Mouse (Mus musculus): Measurements from ENCODE around the gene Polr2a. TPM values are rescaled to one million over a fixed set of nuclear protein-coding genes. Genes with fewer than 3 reads are reported as not detected.
A peak's percentile ranks its signal among the peaks of the same experiment; 100 is the strongest.

Gene Polr2a
- polyA plus RNA-seq, 1 experiment from 2014 or later: 14.8 TPM

DNA sequence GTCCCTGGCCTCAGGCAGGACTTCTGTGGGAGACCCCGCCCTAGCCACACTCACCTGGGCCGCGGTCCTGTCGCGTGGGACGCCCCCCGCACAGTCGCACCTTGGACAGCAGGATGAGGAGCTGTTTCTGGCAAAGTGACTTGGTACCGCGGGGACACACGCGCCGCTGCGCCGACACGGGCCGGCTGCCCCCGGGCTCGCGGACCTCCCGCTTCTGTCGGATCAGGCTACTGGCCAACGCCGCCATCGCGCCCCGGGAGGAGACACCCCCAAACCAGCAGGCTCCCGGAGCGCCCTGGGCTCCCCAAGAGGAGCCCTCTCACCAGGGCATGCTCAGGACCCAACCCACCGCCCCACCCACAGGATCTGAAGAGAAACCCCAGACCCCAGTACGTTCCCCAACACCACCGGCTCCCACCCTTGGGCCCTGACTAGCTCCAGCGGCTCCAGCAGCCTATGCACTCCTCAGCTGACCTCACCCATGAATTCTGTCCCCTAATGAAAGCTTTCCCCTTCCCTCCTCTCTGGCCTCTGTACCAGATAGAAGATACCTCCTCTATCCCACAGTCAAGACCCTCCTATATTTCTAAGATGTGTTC, 43.0 kb upstream of the Polr2a start, which contains the start of gene Fgf11:
TSS of gene Fgf11 (minus strand) at position 479 of the 599 bp plus-strand sequence.
- WGBS: 2% methylated on average over 32 of the region's 33 CpGs
- peak within 1 kb of the TSS; percentile 89 for H3K27ac ChIP-seq (ENCODE audit: low read length)
- H3K36me3 ChIP-seq (ENCODE audit: control insufficient read depth, insufficient read depth, low read length): no peaks in the 10 kb centered on the region
- peak within 1 kb of the TSS; percentile 98 for H3K4me2 ChIP-seq (ENCODE audit: low read depth, low read length)
- H3K4me3 ChIP-seq (ENCODE audit: low read length): peak within 1 kb of the TSS; percentile 64
- no peaks in the 10 kb centered on the region for H3K9me3 ChIP-seq (ENCODE audit: control insufficient read depth, low read length)
- ATAC-seq: no peak
- H3K27me3 ChIP-seq (replicated peaks; ENCODE audit: control insufficient read depth, insufficient read depth, low read length): 0 out of 2 replicates have a peak, but pooled peaks cover 5% of the 10 kb centered on the region
- peaks cover 54% of the 10 kb centered on the region for H3K4me1 ChIP-seq (ENCODE audit: control insufficient read depth, insufficient read depth, low read length)
- H3K9ac ChIP-seq (ENCODE audit: low read depth, low read length): peak within 1 kb of the TSS; percentile 82

DNA sequence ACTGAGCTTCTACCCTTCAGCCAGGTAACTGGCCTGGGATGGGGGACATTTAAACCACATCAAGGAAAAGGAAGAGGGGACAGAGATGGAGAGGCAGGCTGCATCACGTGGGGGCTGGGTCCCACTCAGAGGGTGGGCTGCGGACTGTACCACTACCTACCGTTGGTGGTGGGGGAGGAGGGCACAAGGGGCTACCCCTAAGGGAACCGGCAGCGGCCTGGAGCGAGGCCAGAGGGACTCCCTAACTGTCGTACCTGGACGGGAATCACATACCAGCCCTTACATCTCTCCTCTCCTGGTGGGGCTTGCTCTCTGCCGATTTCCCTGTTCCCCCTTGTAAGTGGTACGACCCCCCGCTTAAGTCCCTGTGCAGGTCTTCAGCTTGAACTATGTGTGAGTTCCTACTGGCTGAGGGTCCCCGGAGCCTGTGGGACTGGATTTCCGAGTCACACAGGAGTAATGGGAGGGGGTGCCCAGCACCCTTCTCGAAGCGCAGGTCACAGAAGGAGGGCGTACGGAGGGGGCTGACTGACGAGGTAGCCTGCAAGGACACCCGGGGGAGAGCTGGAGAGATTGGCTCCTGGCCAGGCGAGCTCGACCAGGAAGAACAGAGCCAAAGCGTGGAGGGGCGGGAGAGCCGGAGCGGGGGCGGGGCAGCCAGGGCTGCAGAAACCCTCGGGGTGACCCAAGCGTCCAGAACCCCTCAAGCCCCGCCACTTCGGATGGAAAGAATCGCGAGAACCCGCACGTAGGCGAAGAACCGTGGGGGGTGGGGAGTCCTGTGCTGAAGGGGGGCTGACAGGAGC, 42.2 kb upstream of the Polr2a start:
- H3K9me3 ChIP-seq (ENCODE audit: control insufficient read depth, low read length): no peaks in the 10 kb centered on the region
- peaks cover 54% of the 10 kb centered on the region for H3K4me1 ChIP-seq (ENCODE audit: control insufficient read depth, insufficient read depth, low read length)
- H3K4me3 ChIP-seq (ENCODE audit: low read length): peak overlapping the region; percentile 64
- ATAC-seq: peak; percentile 6; the same call in 1 of the 2 replicates
- no peaks in the 10 kb centered on the region for H3K36me3 ChIP-seq (ENCODE audit: control insufficient read depth, insufficient read depth, low read length)
- H3K9ac ChIP-seq (ENCODE audit: low read depth, low read length): peak overlapping the region; percentile 73
- H3K27me3 ChIP-seq (replicated peaks; ENCODE audit: control insufficient read depth, insufficient read depth, low read length): 0 out of 2 replicates have a peak, but pooled peaks cover 5% of the 10 kb centered on the region
- peak overlapping the region; percentile 63 for H3K27ac ChIP-seq (ENCODE audit: low read length)
- peak overlapping the region; percentile 98 for H3K4me2 ChIP-seq (ENCODE audit: low read depth, low read length)
- WGBS: 2% methylated on average over 36 of the region's 36 CpGs

DNA sequence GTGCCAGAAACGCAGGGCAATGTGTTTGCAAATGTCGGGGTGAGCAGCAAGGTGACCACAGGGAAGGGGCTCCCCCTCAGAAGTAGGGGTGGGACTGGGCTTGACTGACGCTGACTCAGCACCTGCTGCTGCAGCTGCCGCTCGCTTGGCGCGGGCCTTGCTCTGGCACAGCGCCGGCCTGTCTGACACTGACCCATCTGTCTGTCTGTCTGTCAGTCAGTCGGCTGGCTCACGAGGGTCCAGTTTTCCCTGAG, 41.6 kb upstream of the Polr2a start:
- H3K4me3 ChIP-seq (ENCODE audit: low read length): peak overlapping the region; percentile 64; the same call in 1 of the 2 replicates
- H3K27me3 ChIP-seq (replicated peaks; ENCODE audit: control insufficient read depth, insufficient read depth, low read length): 0 out of 2 replicates have a peak, but pooled peaks cover 5% of the 10 kb centered on the region
- H3K9ac ChIP-seq (ENCODE audit: low read depth, low read length): peak overlapping the region; percentile 73; the same call in 1 of the 2 replicates
- H3K36me3 ChIP-seq (ENCODE audit: control insufficient read depth, insufficient read depth, low read length): no peaks in the 10 kb centered on the region
- 5% methylated on average over 11 of the region's 11 CpGs for WGBS
- H3K4me2 ChIP-seq (ENCODE audit: low read depth, low read length): peak overlapping the region; percentile 98
- H3K27ac ChIP-seq (ENCODE audit: low read length): no peak overlapping the region
- peaks cover 54% of the 10 kb centered on the region for H3K4me1 ChIP-seq (ENCODE audit: control insufficient read depth, insufficient read depth, low read length)
- no peaks in the 10 kb centered on the region for H3K9me3 ChIP-seq (ENCODE audit: control insufficient read depth, low read length)
- no peak for ATAC-seq

DNA sequence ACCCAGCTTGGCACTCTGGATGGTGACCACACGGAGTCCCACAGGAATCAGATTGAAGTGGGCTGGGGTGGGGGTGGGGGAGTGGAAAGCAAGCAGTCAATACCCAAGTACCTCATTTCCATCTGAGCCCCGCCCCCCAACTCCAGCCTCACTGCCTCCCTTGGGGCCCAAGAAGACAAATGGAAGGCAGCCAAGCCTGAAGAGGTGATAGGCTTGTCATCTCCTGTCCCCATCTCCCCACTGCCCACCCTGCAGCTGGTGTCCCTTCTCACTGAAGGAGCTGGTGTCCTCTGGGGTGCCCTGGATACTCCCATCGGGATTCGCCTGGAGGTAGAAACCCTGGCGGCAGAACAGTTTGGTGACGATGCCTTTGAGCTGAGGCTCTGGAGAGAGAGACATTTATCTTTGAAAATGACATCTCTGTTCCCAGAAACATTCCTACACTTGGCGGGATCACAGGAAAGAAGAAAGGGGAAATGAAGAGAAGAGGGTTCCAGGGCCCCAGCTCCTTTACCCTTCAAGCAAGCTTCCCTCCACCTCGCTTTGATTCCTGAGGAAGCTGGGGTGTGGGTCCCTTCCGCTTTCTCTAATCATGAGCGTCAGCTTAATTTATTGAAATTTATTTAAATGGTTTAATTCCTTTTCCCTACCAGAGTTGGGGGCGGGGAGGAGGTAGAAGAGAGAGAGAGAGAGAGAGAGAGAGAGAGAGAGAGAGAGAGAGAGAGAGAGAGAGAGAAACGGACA, 41.1 kb upstream of the Polr2a start:
- Histone ChIP-seq H3K9me3 (ENCODE audit: control insufficient read depth, low read length) (no peaks in the 10 kb centered on the region), H3K27me3 (replicated peaks; ENCODE audit: control insufficient read depth, insufficient read depth, low read length) (0 out of 2 replicates have a peak, but pooled peaks cover 5% of the 10 kb centered on the region), H3K27ac (ENCODE audit: low read length) (no peak overlapping the region), H3K4me1 (ENCODE audit: control insufficient read depth, insufficient read depth, low read length) (peaks cover 53% of the 10 kb centered on the region), H3K4me2 (ENCODE audit: low read depth, low read length) (peak overlapping the region; percentile 98), H3K36me3 (ENCODE audit: control insufficient read depth, insufficient read depth, low read length) (no peaks in the 10 kb centered on the region), H3K9ac (ENCODE audit: low read depth, low read length) (0 out of 2 replicates have a peak overlapping the region, but pooled peaks have one; percentile 73), H3K4me3 (ENCODE audit: low read length) (no peak overlapping the region)
- 43% methylated on average over 12 of the region's 12 CpGs for WGBS
- ATAC-seq: no peak

DNA sequence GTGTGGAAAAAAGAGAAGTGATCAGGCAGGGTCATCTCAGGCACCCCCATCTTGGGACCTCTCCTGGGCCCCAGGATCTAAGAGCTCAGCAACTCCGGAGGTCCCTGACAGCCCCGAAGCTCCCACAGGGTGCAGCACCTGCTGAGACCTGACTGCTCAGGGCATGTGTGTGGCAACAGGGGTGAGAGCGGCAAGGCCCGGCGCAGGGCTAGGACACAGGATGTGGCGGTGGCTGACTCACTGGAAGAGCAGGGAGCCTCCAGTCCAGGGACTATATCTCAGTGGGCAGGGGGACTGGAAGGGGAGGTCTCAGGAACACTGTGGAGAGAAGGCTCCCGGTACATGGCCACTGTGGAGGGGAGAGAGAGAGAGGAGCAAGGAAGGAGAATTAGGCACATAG, 39.5 kb upstream of the Polr2a start:
- Histone ChIP-seq H3K4me2 (ENCODE audit: low read depth, low read length) (no peak overlapping the region), H3K27me3 (replicated peaks; ENCODE audit: control insufficient read depth, insufficient read depth, low read length) (0 out of 2 replicates have a peak, but pooled peaks cover 5% of the 10 kb centered on the region), H3K27ac (ENCODE audit: low read length) (no peak overlapping the region), H3K9ac (ENCODE audit: low read depth, low read length) (no peak overlapping the region), H3K4me1 (ENCODE audit: control insufficient read depth, insufficient read depth, low read length) (peaks cover 38% of the 10 kb centered on the region), H3K4me3 (ENCODE audit: low read length) (no peak overlapping the region), H3K9me3 (ENCODE audit: control insufficient read depth, low read length) (no peaks in the 10 kb centered on the region), H3K36me3 (ENCODE audit: control insufficient read depth, insufficient read depth, low read length) (no peaks in the 10 kb centered on the region)
- WGBS: 75% methylated on average over 7 of the region's 7 CpGs
- no peak for ATAC-seq

DNA sequence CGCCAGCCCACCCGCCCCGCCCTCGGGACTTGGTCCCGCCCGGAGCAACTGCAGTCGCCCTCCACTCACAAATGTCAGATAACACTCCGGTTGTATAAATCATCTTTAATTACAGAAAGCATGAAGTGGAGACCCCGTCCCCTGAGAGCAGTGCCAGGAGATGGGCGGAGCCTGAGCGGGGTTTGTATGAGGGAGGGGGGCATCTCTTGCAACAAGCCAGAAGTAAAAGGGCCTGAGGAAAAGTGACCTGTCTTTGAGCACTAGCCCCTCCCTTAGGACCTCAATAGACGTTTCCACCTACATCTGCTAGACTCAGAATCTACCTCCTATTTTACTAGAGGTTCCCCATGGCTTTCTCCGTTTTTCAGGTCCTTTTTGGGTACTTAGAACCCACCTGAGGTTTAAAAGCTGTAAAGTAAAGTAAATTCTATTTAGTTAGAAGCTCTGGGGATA, 37.6 kb upstream of the Polr2a start:
- Histone ChIP-seq H3K4me2 (ENCODE audit: low read depth, low read length) (peak overlapping the region; percentile 96), H3K4me3 (ENCODE audit: low read length) (peak overlapping the region; percentile 54), H3K27me3 (replicated peaks; ENCODE audit: control insufficient read depth, insufficient read depth, low read length) (no peaks in the 10 kb centered on the region), H3K9ac (ENCODE audit: low read depth, low read length) (peak overlapping the region; percentile 62; the same call in 1 of the 2 replicates), H3K9me3 (ENCODE audit: control insufficient read depth, low read length) (no peaks in the 10 kb centered on the region), H3K4me1 (ENCODE audit: control insufficient read depth, insufficient read depth, low read length) (peaks cover 20% of the 10 kb centered on the region), H3K27ac (ENCODE audit: low read length) (no peak overlapping the region), H3K36me3 (ENCODE audit: control insufficient read depth, insufficient read depth, low read length) (no peaks in the 10 kb centered on the region)
- WGBS: 3% methylated on average over 13 of the region's 13 CpGs
- ATAC-seq: no peak

DNA sequence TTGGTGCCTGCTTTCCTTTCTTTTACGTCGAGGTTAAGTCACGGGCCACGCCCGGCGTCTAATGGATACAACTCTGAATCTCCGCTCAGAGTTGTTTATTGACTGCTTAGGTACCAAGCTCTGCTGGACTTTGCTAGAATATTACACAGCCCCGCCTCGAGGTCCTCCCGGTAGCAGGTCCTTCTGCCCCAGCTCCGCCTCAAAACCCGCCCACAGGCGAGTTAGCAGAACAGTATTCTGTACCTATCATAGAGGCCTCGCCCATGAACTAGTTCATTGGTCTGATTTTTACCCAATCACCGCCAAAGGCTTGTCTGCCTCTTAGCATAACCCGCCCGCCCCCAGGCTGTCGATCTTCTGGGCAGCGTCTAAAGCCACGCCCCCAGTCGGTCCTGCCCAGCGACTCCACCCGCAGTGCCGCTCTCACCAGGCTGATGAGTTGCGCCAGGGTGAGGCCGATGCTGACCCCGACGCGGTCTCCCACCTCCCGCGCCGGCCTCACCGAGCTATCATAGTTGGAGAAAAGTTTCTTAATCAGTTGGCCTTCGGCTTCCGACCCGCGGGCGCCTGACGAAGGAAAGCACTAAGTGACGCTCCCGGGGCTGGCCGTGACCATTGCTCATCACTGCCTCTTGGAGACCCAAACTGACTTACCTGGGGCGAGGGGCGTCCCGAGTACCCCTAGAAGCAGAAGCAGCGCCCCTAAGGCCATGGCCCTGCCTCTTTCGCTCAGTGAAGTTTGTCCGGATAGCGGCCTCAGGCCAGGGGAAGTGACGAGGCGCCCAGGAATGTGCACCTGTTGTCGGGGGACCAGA, 36.9 kb upstream of the Polr2a start, which contains the start of gene Chrnb1:
TSS of gene Chrnb1 (minus strand) at position 776 of the 815 bp plus-strand sequence.
- no peaks in the 10 kb centered on the region for H3K27me3 ChIP-seq (replicated peaks; ENCODE audit: control insufficient read depth, insufficient read depth, low read length)

DNA sequence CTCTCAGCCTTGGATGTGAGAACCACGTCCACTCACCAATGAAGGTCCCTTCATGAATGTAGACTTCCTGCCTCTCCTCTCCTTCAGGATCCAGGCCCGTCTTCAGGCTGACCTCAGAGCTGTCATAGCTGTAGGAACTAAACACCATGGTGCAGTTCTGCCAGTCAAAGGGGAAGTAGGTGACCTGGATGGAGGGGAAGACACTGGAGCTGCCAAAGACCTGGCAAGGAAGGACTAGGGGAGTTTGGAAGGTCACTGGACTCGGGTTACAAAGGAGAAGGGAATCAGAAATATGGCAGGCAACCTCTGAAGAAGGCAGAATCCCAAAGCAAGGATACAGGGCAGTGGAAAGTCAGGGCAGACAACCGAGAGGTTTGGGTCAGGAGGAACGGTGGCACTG, 35.0 kb upstream of the Polr2a start:
- Histone ChIP-seq H3K4me3 (ENCODE audit: low read length) (no peak overlapping the region), H3K27ac (ENCODE audit: low read length) (no peak overlapping the region), H3K9me3 (ENCODE audit: control insufficient read depth, low read length) (no peaks in the 10 kb centered on the region), H3K4me2 (ENCODE audit: low read depth, low read length) (no peak overlapping the region), H3K27me3 (replicated peaks; ENCODE audit: control insufficient read depth, insufficient read depth, low read length) (no peaks in the 10 kb centered on the region), H3K36me3 (ENCODE audit: control insufficient read depth, insufficient read depth, low read length) (no peaks in the 10 kb centered on the region), H3K4me1 (ENCODE audit: control insufficient read depth, insufficient read depth, low read length) (no peaks in the 10 kb centered on the region), H3K9ac (ENCODE audit: low read depth, low read length) (no peak overlapping the region)
- 70% methylated on average over 5 of the region's 5 CpGs for WGBS
- ATAC-seq: no peak

More for the DNA sequence above, 36.9 kb upstream of the Polr2a start, which contains the start of gene Chrnb1:
- Histone ChIP-seq H3K4me2 (ENCODE audit: low read depth, low read length) (peak within 1 kb of the TSS; percentile 96), H3K9ac (ENCODE audit: low read depth, low read length) (peak within 1 kb of the TSS; percentile 62), H3K9me3 (ENCODE audit: control insufficient read depth, low read length) (no peaks in the 10 kb centered on the region), H3K4me3 (ENCODE audit: low read length) (peak within 1 kb of the TSS; percentile 54), H3K36me3 (ENCODE audit: control insufficient read depth, insufficient read depth, low read length) (no peaks in the 10 kb centered on the region), H3K4me1 (ENCODE audit: control insufficient read depth, insufficient read depth, low read length) (peaks cover 15% of the 10 kb centered on the region), H3K27ac (ENCODE audit: low read length) (no peak within 1 kb of the TSS)
- WGBS: 1% methylated on average over 52 of the region's 52 CpGs
- ATAC-seq: peak; percentile 98

Measured in intestine, embryonic 16.5 days (tissue).